Mouse (Mus musculus) subcutaneous adipose tissue, adult 2 months (tissue): Measurements from ENCODE around the gene 1700084M14Rik. TPM values are rescaled to one million over a fixed set of nuclear protein-coding genes. Genes with fewer than 3 reads are reported as not detected.

Source experiments
- polyA plus RNA-seq: library from polyadenylated mRNA; depleted of rRNA; stranded (reverse); fragments of >200 nt; gene quantifications from 2 replicates; pipeline ENCODE4 v1.2.3, GENCODE M21; 2012; ENCODE audit warnings: low replicate concordance; rRNA removed

The 1700084M14Rik gene
- polyA plus RNA-seq: not detected in 2 replicates

DNA sequence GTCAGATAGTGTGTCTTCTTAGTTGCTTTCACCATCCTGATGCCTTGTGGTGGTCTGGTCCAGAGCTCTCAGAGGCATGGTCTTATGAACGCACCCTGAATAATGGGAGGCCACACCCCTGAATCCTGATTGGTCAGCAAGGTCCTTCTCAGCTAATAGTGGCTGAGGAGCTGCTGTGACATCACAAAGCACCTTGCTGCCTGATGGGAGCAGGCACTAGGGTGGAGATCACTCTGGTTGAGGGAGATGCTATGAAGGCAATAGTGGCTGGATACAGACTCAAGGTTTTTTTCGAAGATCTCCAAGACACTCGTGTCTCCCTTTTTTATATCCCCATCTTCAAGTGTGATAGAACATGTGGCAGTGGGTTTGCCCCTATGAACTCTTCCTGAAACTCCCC is at the start of gene 1700084M14Rik:
Gene 1700084M14Rik (minus strand): TSS at position 101 of the 400 bp plus-strand sequence.

Other genes starting within 250 kb of the 1700084M14Rik start
- not detected in 2 replicates for gene Mageb2, start 244.2 kb downstream of the 1700084M14Rik start, polyA plus RNA-seq
- not detected in 2 replicates for gene Gm5072, start 183.4 kb downstream of the 1700084M14Rik start, polyA plus RNA-seq
- not detected in 2 replicates for gene Gm8914, start 95.8 kb downstream of the 1700084M14Rik start, polyA plus RNA-seq
- gene Gm14781, start 56.3 kb upstream of the 1700084M14Rik start, polyA plus RNA-seq: not detected in 2 replicates
- gene Mageb5, start 207.1 kb upstream of the 1700084M14Rik start, polyA plus RNA-seq: not detected in 2 replicates